Mouse (Mus musculus): ENCODE results near the gene Enah.

Enah gene

DNA sequence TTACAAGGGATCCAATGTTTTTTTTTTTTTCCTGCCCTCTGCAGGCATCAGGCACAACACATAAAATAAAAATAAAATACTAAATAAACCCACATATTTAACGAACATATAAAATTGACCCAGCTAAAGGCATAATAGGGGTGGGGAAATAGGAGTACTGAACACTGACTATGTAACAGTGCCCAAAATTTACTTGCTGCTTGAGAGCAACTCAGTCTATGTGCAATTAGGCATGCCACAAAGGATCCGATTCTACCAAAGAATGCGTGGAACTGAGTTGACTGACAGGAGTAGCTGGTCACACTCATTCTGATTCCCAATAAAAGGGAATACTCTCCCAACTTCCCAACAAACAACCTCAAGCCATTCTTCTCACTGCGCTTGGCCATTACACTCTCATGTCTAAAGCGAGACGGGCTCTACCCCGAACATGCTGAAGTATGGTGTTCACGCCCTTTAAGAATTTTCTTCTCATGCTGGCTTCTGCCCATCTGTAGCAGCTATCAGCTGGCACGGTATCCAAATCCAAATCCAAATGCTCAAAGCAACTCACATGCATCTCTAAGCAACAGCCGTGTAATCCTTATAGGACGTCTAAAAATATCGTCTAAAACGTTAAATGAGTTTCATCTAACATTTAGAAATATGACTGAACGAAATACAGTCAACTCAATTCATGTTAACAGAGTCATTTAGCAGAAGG is 39.6 kb downstream of the Enah start:
- in situ Hi-C loops (cut with MboI; ENCODE audit: low pct_unique_long_range_greater_than_20kb in 1 of 2, low sequenced_read_pairs in 2 of 2, unreplicated experiment in 1 of 2), result no loop called here

DNA sequence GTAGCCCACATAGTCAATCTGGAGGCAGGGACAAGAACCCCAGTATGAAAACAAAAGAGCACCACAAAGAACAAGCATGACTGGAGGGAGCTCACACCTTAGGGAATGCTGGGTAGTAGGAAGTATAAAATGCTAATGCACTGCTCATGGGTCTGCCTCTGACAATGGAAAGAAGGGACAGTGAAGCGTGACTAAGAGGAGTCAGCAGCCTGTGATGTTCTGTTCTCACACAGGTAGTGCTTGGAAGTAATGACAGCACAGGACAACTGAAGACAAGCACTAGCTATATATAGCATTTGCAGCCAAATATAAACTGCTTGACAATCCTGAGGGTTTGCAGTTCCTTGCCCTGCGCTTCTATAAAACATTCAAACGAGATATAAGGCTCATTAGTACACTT is 44.3 kb downstream of the Enah start:
- in situ Hi-C loops (cut with MboI; ENCODE audit: low pct_unique_long_range_greater_than_20kb in 1 of 2, low sequenced_read_pairs in 2 of 2, unreplicated experiment in 1 of 2), result no loop called here

DNA sequence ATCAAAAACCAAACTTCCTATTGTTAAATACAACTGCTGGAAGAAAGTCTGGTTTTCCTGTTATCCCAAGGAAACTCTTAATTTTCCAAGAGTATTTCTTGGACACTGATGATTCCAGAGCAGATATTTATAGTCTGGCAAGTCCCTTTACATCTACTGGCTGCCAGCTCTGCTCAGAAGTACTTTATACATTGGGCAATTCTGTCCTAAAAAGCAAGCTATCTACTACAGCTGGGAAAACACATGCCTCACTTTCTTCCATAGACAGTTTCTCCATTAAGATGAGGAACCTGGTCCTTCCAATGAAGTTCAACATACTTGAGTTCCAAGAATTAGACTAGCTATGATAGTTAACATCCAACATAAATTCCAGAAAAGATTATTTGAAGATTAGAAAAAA is 44.9 kb downstream of the Enah start:
- in situ Hi-C loops (cut with MboI; ENCODE audit: low pct_unique_long_range_greater_than_20kb in 1 of 2, low sequenced_read_pairs in 2 of 2, unreplicated experiment in 1 of 2), result no loop called here

DNA sequence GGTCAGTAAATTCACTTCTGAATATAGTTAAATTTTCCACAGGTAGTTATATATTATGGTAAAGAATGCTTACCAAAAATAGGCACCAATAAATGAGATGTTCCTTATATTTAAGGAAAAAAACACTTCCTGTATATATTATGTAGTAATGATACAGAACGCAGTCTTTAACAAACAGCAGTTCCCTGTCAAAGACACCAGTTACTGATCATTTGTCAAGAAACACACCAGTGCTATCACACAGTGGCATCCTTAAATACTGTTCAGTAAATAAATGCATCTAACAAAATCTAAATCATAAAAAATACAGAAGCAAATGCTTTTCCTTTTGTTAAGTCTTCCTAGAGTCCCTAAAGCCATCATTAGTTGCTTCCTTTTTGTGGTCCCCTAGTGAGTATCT is 54.5 kb downstream of the Enah start:
- in situ Hi-C loops (cut with MboI; ENCODE audit: low pct_unique_long_range_greater_than_20kb in 1 of 2, low sequenced_read_pairs in 2 of 2, unreplicated experiment in 1 of 2), result no loop called here

- in situ Hi-C loops (cut with MboI; ENCODE audit: low pct_unique_long_range_greater_than_20kb in 1 of 2, low sequenced_read_pairs in 2 of 2, unreplicated experiment in 1 of 2), result no loop called here
Measured at GRCm38 (mm10) chr1:181963827-181964226, 56.0 kb downstream of the Enah start.

GRCm38 (mm10) chr1:181963351-181963750 is 56.4 kb downstream of the Enah start:
- in situ Hi-C loops (cut with MboI; ENCODE audit: low pct_unique_long_range_greater_than_20kb in 1 of 2, low sequenced_read_pairs in 2 of 2, unreplicated experiment in 1 of 2), result no loop called here

DNA sequence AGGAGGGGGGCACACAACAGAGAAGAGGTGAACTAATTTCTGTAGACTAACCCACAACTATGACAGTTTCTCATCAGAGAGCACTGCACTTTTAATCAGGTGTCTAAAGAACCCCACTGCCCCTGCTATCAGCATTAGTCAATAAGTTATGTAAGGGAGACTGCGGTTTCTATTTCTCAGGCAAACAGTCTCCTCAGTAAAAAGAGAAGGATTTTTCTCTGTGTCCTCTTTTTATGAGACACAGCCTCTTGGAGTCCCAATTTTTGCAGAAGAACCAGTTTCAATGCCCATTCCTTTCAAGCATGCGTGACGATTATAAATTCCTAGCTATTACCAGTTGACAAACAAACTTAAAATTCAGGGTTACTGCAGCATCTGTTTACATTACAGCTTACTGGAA is 59.4 kb downstream of the Enah start:
- in situ Hi-C loops (cut with MboI; ENCODE audit: low pct_unique_long_range_greater_than_20kb in 1 of 2, low sequenced_read_pairs in 2 of 2, unreplicated experiment in 1 of 2), result no loop called here

- in situ Hi-C loops (cut with MboI; ENCODE audit: low pct_unique_long_range_greater_than_20kb in 1 of 2, low sequenced_read_pairs in 2 of 2, unreplicated experiment in 1 of 2), result no loop called here
Measured at GRCm38 (mm10) chr1:181958392-181958791, 61.4 kb downstream of the Enah start.

GRCm38 (mm10) chr1:181957736-181958135 is 62.1 kb downstream of the Enah start:
- in situ Hi-C loops (cut with MboI; ENCODE audit: low pct_unique_long_range_greater_than_20kb in 1 of 2, low sequenced_read_pairs in 2 of 2, unreplicated experiment in 1 of 2), result no loop called here

DNA sequence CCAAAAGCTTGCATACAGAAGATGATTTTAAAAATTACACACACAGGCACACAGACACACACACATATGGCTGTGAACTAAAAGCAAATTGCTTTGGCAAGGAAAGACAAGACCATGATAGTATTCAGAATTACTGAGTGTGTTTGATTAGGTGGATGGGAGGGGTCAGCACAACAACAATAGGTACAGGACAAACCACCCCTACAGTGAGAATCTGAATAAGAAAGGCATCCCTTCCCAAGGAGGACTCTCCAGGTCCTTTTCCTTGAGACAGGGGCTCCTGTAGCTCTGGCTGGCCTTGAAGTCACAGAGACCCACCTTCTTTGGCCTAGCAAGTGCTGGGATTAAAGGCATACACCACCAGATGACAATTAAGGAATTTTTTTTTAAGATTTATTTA is 66.2 kb downstream of the Enah start:
- in situ Hi-C loops (cut with MboI; ENCODE audit: low pct_unique_long_range_greater_than_20kb in 1 of 2, low sequenced_read_pairs in 2 of 2, unreplicated experiment in 1 of 2), result no loop called here

GRCm38 (mm10) chr1:181951266-181951665 is 68.5 kb downstream of the Enah start:
- in situ Hi-C loops (cut with MboI; ENCODE audit: low pct_unique_long_range_greater_than_20kb in 1 of 2, low sequenced_read_pairs in 2 of 2, unreplicated experiment in 1 of 2), result no loop called here

DNA sequence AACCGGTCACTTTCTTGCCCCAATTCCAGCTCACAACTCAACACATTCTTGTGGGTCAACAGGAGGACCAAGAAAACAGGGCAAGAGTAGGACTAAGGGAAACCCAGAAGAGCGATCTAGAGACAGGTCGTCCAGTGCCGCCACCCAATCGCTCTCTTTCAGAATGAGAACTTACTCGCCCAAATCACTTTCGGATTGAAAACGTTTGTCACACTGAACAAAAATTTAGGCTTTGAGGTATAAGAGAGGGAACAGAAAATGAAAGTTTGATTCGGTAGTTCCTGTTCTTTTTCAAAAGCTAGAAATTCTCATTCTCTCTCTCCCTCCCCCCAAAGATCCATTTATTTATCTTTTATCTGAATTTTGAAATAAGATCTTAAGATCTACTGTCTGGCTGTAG is 69.1 kb downstream of the Enah start:
- in situ Hi-C loops (cut with MboI; ENCODE audit: low pct_unique_long_range_greater_than_20kb in 1 of 2, low sequenced_read_pairs in 2 of 2, unreplicated experiment in 1 of 2), result no loop called here

DNA sequence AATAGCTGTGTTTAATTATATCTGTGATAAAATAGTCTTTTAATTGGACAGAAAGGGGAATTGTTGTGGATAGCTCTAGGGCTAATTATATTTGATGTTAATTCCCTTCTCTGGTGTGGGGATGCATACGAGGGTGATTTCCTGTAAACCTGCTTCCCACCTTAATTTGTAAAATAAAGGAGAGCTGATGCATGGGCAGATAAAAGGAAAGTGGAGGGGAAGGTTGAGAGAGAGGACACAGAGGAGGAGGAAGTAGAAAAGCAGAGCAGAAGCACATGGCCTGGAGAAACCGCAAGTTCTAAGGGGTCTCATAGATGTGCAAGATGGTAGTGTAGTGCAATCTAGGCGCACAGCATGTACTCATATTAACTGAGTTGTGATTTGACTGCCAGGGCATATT is 71.6 kb downstream of the Enah start:
- in situ Hi-C loops (cut with MboI; ENCODE audit: low pct_unique_long_range_greater_than_20kb in 1 of 2, low sequenced_read_pairs in 2 of 2, unreplicated experiment in 1 of 2), result no loop called here

- in situ Hi-C loops (cut with MboI; ENCODE audit: low pct_unique_long_range_greater_than_20kb in 1 of 2, low sequenced_read_pairs in 2 of 2, unreplicated experiment in 1 of 2), result no loop called here
Measured at GRCm38 (mm10) chr1:181937064-181937463, 82.7 kb downstream of the Enah start.

- in situ Hi-C loops (cut with MboI; ENCODE audit: low pct_unique_long_range_greater_than_20kb in 1 of 2, low sequenced_read_pairs in 2 of 2, unreplicated experiment in 1 of 2), result no loop called here
Measured at GRCm38 (mm10) chr1:181928388-181928787, 91.4 kb downstream of the Enah start.

GRCm38 (mm10) chr1:181923384-181923783 is 96.4 kb downstream of the Enah start:
- in situ Hi-C loops (cut with MboI; ENCODE audit: low pct_unique_long_range_greater_than_20kb in 1 of 2, low sequenced_read_pairs in 2 of 2, unreplicated experiment in 1 of 2), result no loop called here

DNA sequence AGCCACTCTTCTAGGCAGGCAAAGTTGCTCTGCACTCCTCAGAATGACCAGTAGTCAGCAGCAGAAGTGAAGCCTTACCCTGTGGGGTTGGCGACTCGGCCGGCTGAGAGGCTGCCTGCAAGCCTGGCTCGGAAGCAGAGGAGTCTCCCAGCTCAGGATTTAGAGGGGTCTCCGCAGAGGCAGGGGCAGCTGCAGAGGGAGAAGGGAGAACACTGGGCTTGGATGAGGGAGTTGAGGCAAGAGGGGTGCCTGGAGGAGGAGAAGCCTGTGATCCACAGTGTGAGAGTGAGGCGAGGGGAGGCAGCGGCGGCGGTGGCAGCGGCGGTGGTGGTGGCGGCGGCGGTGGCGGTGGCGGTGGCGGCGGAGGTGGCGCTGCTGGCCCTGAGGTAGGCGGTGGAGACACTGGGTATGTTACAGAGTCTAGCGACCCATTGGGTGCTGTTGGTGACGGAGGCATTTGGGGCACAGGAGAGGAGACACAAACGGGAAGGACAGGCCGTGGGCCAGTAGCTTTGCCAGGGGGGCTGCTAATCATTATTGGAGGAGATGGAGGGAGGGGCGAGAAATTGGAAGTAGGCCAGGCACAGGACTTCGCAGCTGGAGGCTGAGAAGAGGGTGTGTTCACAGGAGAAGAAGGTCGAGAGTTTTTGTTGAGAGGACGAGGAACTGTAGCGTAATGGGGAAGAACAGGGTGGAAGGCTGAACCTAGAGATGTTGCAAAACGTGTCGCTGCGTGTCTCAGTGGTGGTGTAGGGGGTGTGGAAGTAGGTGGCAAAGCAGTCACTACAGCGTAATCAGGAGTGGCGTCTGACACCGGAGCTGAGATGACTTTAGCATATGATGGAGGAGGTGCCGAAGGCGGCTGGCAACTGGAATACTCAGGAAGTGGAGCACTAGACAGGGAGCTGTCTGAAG is 98.0 kb downstream of the Enah start:
- in situ Hi-C loops (cut with MboI; ENCODE audit: low pct_unique_long_range_greater_than_20kb in 1 of 2, low sequenced_read_pairs in 2 of 2, unreplicated experiment in 1 of 2), result no loop called here

GRCm38 (mm10) chr1:181911841-181912240 is 107.9 kb downstream of the Enah start:
- in situ Hi-C loops (cut with MboI; ENCODE audit: low pct_unique_long_range_greater_than_20kb in 1 of 2, low sequenced_read_pairs in 2 of 2, unreplicated experiment in 1 of 2), result no loop called here

- in situ Hi-C loops (cut with MboI; ENCODE audit: low pct_unique_long_range_greater_than_20kb in 1 of 2, low sequenced_read_pairs in 2 of 2, unreplicated experiment in 1 of 2), result no loop called here
Measured at GRCm38 (mm10) chr1:181901706-181902373, 118.0 kb downstream of the Enah start.
